Mouse (Mus musculus) heart, embryonic 13.5 days (tissue): ENCODE results near the gene Fam189a1. TPM values are rescaled to one million over a fixed set of nuclear protein-coding genes. Genes with fewer than 3 reads are reported as not detected.

Source experiments
- ATAC-seq: fragments of 200-750 bp; cut with Nextera tagmentation; 2 replicates; pipeline ENCODE4 v1.8.0; 2017; ENCODE audit warnings: moderate TSS enrichment; ENCODE audit not compliant: insufficient number of reproducible peaks, low FRiP score, low TSS enrichment; ENCODE audit errors: extremely low read depth
- H3K27ac ChIP-seq: fragments of 300-500 bp; sonication (generic); replicated peaks from 2 replicates; pipeline ENCODE4 v1.5.1; 2015; ENCODE audit warnings: moderate library complexity, mild to moderate bottlenecking, inconsistent platforms
- H3K27me3 ChIP-seq: fragments of 300-500 bp; sonication (generic); replicated peaks from 2 replicates; pipeline ENCODE4 v1.6.1; 2015; ENCODE audit warnings: mild to moderate bottlenecking, inconsistent platforms
- H3K36me3 ChIP-seq: fragments of 300-500 bp; sonication (generic); 2 replicates; pipeline ENCODE4 v1.6.1; 2015; ENCODE audit warnings: mild to moderate bottlenecking, inconsistent platforms
- H3K4me1 ChIP-seq: fragments of 300-500 bp; sonication (generic); 2 replicates; pipeline ENCODE4 v1.6.1; 2015; ENCODE audit warnings: inconsistent platforms
- H3K4me2 ChIP-seq: fragments of 300-500 bp; sonication (generic); 2 replicates; pipeline ENCODE4 v1.6.1; 2015; ENCODE audit warnings: inconsistent platforms, mild to moderate bottlenecking, moderate library complexity
- H3K4me3 ChIP-seq: fragments of 300-500 bp; sonication (generic); 2 replicates; pipeline ENCODE4 v1.5.1; 2015; ENCODE audit warnings: moderate library complexity, mild to moderate bottlenecking, inconsistent platforms
- H3K9ac ChIP-seq: fragments of 300-500 bp; sonication (generic); 2 replicates; pipeline ENCODE4 v1.6.1; 2015; ENCODE audit warnings: inconsistent platforms, mild to moderate bottlenecking, moderate library complexity
- H3K9me3 ChIP-seq: fragments of 300-500 bp; sonication (generic); 2 replicates; pipeline ENCODE4 v1.6.1; 2016; ENCODE audit warnings: inconsistent platforms
- WGBS: fragments of 180-500 bp; shearing (Covaris S2); methylation state at CpG from one replicate; pipeline ENCODE4 v1.1.7; 2015; ENCODE audit warnings: mixed read lengths; 5-methylcytosine and 5-hydroxymethylcytosine counted together
- polyA plus RNA-seq: library from polyadenylated mRNA; unstranded; fragments of >200 nt; fragmentation: Nextera tagmentation; extraction: Ambion mirVana; gene quantifications from 2 replicates; pipeline ENCODE4 v1.2.1, GENCODE M21; 2015

The Fam189a1 gene
- polyA plus RNA-seq, 1 experiment from 2014 or later, result 0.32 TPM

DNA sequence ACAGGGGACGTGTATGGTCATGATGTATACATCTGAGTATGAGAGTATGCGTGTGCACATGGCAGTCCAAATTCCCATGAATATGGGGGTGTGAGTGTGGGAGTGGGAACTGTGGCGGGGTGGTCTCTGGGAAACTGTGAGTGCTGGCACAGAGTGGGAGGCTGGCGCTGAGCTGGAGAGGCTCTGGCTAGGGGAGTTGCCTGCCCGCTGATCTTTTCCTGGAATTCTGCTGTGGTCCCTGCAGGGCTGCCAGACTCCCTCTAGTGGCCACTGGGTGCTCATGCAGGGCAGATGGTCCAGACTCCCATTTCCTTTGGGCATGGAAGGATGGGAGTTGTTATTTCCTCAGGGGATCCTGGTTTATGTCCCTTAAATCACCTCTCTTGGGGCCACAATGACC, 404.9 kb downstream of the Fam189a1 start:
- Histone ChIP-seq H3K27ac (no peak overlapping the region), H3K36me3 (no peaks in the 10 kb centered on the region), H3K4me2 (no peak overlapping the region), H3K9me3 (no peaks in the 10 kb centered on the region), H3K9ac (no peak overlapping the region), H3K4me3 (no peak overlapping the region), H3K27me3 (no peaks in the 10 kb centered on the region; the same call in 1 of the 2 replicates), H3K4me1 (no peaks in the 10 kb centered on the region)
- ATAC-seq, result no peak
- WGBS, result 28% methylated on average over 5 of the region's 5 CpGs

DNA sequence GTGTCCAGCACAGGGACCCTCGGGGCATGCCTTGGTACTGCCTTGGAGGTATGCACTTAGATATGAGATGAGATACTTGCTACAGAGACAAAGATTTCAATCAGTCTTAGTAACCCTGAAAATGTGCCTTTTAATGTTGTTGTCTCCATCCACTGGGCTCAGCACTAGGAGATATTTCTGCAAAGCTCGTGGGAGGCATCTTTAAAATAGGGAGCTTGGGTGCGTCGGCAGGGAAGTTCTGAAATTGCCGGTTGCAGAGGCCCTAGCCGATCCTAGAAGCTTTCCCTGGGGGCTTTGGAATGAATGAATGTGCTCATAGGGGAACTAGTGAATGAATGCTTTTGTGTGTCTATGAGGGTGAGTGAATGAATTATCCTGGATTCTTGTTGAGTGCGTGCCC, 412.8 kb downstream of the Fam189a1 start:
- Histone ChIP-seq H3K27me3 (peaks cover 18% of the 10 kb centered on the region), H3K9ac (no peak overlapping the region), H3K27ac (no peak overlapping the region), H3K4me1 (no peaks in the 10 kb centered on the region), H3K36me3 (no peaks in the 10 kb centered on the region), H3K4me3 (no peak overlapping the region), H3K4me2 (no peak overlapping the region), H3K9me3 (no peaks in the 10 kb centered on the region)
- 73% methylated on average over 7 of the region's 7 CpGs for WGBS
- no peak for ATAC-seq

DNA sequence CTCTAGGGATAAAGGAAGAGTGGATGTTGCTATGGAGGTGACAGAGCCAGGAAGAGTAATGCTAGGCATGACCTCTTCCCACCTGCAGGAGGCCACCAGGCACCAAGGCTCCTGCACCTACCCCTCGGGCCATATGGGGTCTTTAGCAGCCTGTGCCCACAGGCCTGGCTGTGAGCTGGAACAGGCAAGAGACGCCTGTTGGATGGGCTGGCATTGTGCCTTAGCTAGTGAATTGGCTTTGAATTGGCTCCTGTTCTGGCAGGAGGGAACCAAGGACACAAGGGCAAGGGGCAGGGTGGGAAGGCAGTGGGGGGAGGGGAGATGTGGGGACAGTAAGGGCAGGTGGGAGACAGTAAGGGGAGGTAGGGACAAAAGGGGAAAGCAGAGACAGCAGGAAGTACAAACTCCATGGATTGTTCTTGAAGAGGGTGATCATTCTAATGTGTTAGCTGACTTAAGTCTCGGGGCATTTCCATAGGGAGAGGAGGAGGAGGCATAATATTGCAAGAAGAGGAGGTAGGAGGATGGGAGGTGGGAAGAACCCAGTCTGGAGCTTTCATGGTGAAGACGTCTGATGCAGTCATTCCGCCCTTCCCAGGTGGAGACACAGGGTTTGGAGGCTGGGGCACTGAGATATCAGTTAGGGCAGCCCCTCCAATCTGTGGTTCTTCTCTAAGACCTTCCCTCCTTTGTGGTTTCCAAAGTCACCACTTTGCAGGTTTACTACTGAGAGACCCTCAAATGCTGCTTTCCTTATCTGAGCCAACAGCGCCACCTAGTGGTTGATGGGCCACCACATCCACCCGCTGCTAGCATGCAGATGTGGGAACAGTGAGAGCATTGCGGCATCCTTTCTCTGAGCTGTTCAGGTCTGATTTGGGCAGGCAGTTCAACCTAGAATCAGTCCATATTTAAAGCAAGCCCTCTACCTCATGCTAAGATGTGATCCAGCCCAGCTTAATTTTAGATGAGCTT, 414.8 kb downstream of the Fam189a1 start:
- WGBS, result 24% methylated on average over 8 of the region's 8 CpGs
- Histone ChIP-seq H3K4me3 (no peak overlapping the region), H3K4me1 (no peaks in the 10 kb centered on the region), H3K27me3 (peaks cover 18% of the 10 kb centered on the region), H3K4me2 (no peak overlapping the region), H3K36me3 (no peaks in the 10 kb centered on the region), H3K9me3 (no peaks in the 10 kb centered on the region), H3K27ac (no peak overlapping the region), H3K9ac (no peak overlapping the region)
- no peak for ATAC-seq

DNA sequence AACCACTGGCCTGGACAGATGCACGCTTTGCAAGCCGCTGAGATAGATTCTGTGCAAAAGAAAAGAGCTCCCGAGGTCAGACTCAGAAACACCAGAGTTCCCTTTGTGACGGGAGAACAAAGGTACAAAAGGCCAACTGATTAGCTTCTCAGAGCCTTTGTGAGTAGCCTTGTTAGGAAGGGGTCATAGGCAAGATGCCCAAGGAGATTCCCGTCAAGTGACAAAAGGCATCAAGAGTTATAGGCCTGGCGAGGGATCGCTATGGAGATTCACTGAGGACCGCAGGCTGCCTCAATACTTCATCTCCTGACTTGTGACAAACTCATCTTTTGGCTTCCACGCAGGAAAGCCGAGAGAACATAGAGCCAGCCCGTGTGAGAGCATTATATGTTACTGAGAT, 417.2 kb downstream of the Fam189a1 start:
- no peak overlapping the region for H3K27ac ChIP-seq
- no peak overlapping the region for H3K4me2 ChIP-seq
- H3K9me3 ChIP-seq, result no peaks in the 10 kb centered on the region
- H3K4me3 ChIP-seq, result no peak overlapping the region
- no peaks in the 10 kb centered on the region for H3K4me1 ChIP-seq
- 74% methylated on average over 11 of the region's 11 CpGs for WGBS
- no peak for ATAC-seq
- no peaks in the 10 kb centered on the region for H3K36me3 ChIP-seq
- peaks cover 18% of the 10 kb centered on the region for H3K27me3 ChIP-seq
- no peak overlapping the region for H3K9ac ChIP-seq

DNA sequence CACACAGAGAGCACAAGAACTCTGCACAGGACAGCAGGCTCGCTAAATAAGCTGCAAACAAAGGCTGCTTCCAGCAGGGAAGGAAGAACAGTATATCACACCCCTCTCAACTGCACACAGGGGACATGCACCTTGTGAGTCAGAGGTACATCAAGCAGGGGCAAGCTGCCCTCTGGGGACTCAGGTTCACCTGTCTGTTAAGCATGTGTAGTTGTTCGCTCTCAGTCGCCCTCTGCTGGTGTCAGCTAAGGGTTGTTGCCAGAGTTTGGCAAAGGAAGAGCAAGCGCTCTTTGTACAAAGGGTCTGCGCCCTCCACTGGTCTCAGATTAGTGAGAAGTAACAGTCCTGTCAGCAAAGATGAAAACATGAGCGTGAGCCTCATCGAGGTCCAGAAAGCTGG, 426.6 kb downstream of the Fam189a1 start:
- no peak for ATAC-seq

DNA sequence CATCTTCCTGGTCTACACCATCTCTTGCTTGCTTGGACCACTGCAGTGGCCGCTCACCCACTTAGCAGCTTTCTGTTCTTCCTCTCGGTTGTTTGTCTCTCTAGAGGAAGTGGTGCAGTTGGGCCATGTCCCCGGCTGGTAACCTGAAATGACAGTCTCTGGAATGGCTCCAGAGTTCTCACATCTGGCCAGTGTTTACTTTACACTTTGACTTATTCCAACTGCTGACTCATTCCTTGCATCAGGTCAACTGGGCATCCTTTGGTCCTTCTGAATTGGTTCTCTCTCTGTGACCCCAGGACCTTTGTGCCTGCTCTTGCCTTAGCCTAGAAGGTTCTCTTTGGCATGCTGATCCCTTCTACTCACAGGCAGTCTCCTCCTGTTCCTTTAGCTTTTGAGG, 427.6 kb downstream of the Fam189a1 start:
- ATAC-seq, result no peak
- Histone ChIP-seq H3K27me3 (no peaks in the 10 kb centered on the region), H3K4me1 (no peaks in the 10 kb centered on the region), H3K9me3 (no peaks in the 10 kb centered on the region), H3K4me2 (no peak overlapping the region), H3K27ac (no peak overlapping the region), H3K9ac (no peak overlapping the region), H3K36me3 (no peaks in the 10 kb centered on the region), H3K4me3 (no peak overlapping the region)
- 54% methylated on average over 3 of the region's 3 CpGs for WGBS

More for the DNA sequence above, 426.6 kb downstream of the Fam189a1 start:
- Histone ChIP-seq H3K4me1 (no peaks in the 10 kb centered on the region), H3K27me3 (no peaks in the 10 kb centered on the region), H3K4me2 (no peak overlapping the region), H3K4me3 (no peak overlapping the region), H3K36me3 (no peaks in the 10 kb centered on the region), H3K27ac (no peak overlapping the region), H3K9me3 (no peaks in the 10 kb centered on the region), H3K9ac (no peak overlapping the region)
- WGBS, result 21% methylated on average over 7 of the region's 7 CpGs

DNA sequence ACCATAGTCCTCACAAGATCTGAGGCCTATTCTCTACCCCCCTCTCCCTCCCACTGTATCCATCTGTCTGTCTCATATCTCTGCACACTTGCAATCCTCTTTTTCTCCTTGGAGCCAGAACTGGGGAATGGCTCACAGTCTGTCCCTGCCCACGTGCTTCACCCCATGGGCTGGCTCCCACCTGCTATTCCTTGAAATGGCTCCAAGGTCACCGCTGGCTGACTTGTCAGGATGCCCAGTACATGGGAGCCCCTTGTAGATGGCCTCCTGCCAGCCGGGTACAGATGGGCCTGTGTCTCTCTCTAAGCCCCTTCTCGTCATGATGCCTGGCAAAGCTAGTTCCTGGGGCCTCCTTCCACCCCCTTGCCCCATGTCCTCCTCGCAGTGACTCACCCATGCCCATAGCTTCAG, 428.2 kb downstream of the Fam189a1 start:
- H3K4me2 ChIP-seq, result no peak overlapping the region
- H3K36me3 ChIP-seq, result no peaks in the 10 kb centered on the region
- H3K27ac ChIP-seq, result no peak overlapping the region
- H3K4me1 ChIP-seq, result no peaks in the 10 kb centered on the region
- no peak overlapping the region for H3K4me3 ChIP-seq
- no peaks in the 10 kb centered on the region for H3K27me3 ChIP-seq
- H3K9me3 ChIP-seq, result no peaks in the 10 kb centered on the region
- H3K9ac ChIP-seq, result no peak overlapping the region
- WGBS, result 72% methylated on average over 5 of the region's 5 CpGs
- ATAC-seq, result no peak

DNA sequence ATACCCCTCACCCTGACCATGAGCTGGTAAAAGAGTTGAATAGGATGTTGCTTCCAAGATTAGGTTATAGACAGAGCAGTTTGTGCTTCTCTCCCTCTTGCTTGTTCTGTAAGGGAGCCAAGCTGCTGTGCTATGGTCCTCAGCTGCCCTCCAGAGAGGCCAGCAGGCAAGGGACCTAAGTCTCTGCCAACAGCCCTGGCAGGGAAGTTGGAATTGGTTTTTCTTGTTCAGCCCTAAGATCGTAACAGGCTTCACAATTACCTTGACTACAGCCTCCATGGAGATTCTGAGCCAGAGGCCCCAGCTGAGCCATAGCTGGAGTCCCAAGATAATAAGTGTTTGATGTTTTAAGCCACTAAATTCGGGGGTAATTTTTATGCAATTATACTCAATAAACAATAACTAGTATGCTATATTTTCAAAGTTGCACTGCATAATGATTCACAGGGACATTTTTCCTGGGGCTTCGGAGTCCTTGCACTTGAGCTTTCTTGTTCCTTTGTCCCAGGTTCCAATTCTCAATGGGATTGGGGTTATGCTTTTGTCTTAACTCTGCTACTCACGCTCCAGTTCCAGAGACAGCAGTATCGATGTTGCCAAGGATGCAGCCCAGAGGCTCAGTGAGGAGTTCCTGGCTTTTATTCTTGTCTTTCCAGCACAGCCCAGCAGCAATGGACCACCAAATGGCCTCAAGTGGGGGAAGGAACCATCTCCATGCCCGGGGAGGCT, 430.2 kb downstream of the Fam189a1 start:
- H3K36me3 ChIP-seq, result no peaks in the 10 kb centered on the region
- no peaks in the 10 kb centered on the region for H3K4me1 ChIP-seq
- H3K27me3 ChIP-seq, result no peaks in the 10 kb centered on the region
- H3K9ac ChIP-seq, result no peak overlapping the region
- no peak overlapping the region for H3K4me3 ChIP-seq
- no peak for ATAC-seq
- H3K4me2 ChIP-seq, result no peak overlapping the region
- H3K27ac ChIP-seq, result no peak overlapping the region
- WGBS, result 70% methylated on average over 6 of the region's 6 CpGs
- H3K9me3 ChIP-seq, result no peaks in the 10 kb centered on the region

DNA sequence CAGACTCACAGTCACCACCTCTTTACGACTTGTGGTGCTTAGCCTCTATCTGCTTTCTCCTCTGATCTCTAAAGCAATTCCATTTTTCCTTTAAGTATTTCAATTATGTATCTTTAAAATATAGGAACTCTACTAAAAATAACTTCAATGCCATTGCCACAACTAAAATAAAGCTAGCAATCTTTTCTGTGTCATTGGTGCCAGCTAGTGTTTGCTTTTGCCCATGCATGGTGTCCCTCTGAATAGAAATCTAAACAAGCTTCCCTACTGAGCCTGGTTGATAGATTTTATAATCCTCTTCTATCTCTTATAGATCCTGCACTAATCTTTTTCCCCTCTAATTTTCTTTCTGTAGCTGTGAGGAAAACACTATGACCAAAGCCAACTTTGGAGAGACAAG, 432.0 kb downstream of the Fam189a1 start:
- Histone ChIP-seq H3K4me2 (no peak overlapping the region), H3K27ac (no peak overlapping the region), H3K27me3 (no peaks in the 10 kb centered on the region), H3K9me3 (no peaks in the 10 kb centered on the region), H3K4me1 (no peaks in the 10 kb centered on the region), H3K9ac (no peak overlapping the region), H3K36me3 (no peaks in the 10 kb centered on the region), H3K4me3 (no peak overlapping the region)
- no peak for ATAC-seq
- WGBS, result 82% methylated on average over 1 of the region's 1 CpGs

DNA sequence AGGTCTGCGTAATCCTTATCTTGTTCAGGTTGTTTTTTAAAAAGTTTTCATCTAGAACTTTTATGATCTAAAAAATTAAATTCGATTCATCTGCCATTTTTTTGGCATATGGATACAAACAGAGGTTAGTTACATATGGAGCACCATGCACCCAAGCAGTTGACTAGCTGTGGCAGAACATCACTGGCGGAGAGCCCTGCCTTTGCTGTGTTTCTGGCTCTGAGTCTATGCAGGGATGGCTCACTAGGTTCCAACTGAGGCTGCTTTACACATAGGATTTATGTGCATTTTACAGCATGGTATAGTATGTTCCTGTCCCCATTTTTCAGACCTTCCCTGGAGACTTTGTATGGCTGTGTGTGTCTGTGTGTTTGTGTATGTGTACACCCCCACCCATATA, 433.1 kb downstream of the Fam189a1 start:
- ATAC-seq, result no peak
- 67% methylated on average over 3 of the region's 3 CpGs for WGBS

DNA sequence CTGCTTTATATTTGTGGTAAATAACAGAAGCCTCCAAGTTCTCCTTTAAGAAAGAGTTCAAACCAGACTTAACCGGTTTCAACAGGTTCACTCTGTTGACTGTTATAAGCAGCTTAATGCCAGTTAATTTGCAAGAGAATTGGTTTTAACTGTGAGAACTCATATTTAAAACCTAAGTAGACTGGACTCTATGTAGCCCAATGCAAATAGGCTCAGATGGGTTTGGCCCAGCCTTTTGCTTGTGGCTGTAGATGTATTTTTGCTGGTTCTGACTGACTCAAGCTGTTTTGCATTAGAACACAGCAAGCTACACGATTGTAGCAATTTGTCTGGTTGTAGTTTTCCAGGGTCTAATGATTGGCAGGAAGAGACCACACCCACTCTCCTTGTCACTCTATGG, 440.1 kb downstream of the Fam189a1 start:
- Histone ChIP-seq H3K36me3 (no peaks in the 10 kb centered on the region), H3K4me1 (no peaks in the 10 kb centered on the region), H3K4me3 (no peak overlapping the region), H3K27ac (no peak overlapping the region), H3K9ac (no peak overlapping the region), H3K27me3 (no peaks in the 10 kb centered on the region), H3K4me2 (no peak overlapping the region), H3K9me3 (no peaks in the 10 kb centered on the region)
- ATAC-seq, result no peak
- 67% methylated on average over 2 of the region's 2 CpGs for WGBS

More for the DNA sequence above, 433.1 kb downstream of the Fam189a1 start:
- H3K4me1 ChIP-seq, result no peaks in the 10 kb centered on the region
- H3K36me3 ChIP-seq, result no peaks in the 10 kb centered on the region
- no peak overlapping the region for H3K4me2 ChIP-seq
- H3K4me3 ChIP-seq, result no peak overlapping the region
- no peak overlapping the region for H3K27ac ChIP-seq
- no peak overlapping the region for H3K9ac ChIP-seq
- no peaks in the 10 kb centered on the region for H3K9me3 ChIP-seq
- no peaks in the 10 kb centered on the region for H3K27me3 ChIP-seq
